Mouse (Mus musculus) limb, embryonic 10.5 days (tissue): ENCODE results near the gene Gm6465. TPM values are rescaled to one million over a fixed set of nuclear protein-coding genes. Genes with fewer than 3 reads are reported as not detected.
"Not testable (repeated sequence)": the region's sequence is repeated elsewhere in the genome, so short reads cannot be mapped to it uniquely, and the experiment has no call there.

Experiments used
- DNase-seq: peaks from one replicate; pipeline ENCODE4 v3.0.0-alpha.2; 2017; ENCODE audit warnings: low spot score
- H3K27ac ChIP-seq: fragments of 300-500 bp; sonication (generic); 2 replicates; pipeline ENCODE4 v1.5.1; 2016; ENCODE audit warnings: mild to moderate bottlenecking
- H3K27me3 ChIP-seq: fragments of 300-500 bp; sonication (generic); 2 replicates; pipeline ENCODE4 v1.6.1; 2016; ENCODE audit warnings: low read depth, mild to moderate bottlenecking; ENCODE audit not compliant: poor library complexity, severe bottlenecking
- H3K36me3 ChIP-seq: fragments of 300-500 bp; sonication (generic); 2 replicates; pipeline ENCODE4 v1.6.1; 2016; ENCODE audit warnings: mild to moderate bottlenecking, moderate library complexity
- H3K4me1 ChIP-seq: fragments of 300-500 bp; sonication (generic); 2 replicates; pipeline ENCODE4 v1.6.1; 2016
- H3K4me3 ChIP-seq: fragments of 300-500 bp; sonication (generic); 2 replicates; pipeline ENCODE4 v1.5.1; 2016; ENCODE audit warnings: mild to moderate bottlenecking, moderate library complexity
- H3K9me3 ChIP-seq: fragments of 300-500 bp; sonication (generic); replicated peaks from 2 replicates; pipeline ENCODE4 v1.6.1; 2016; ENCODE audit warnings: mild to moderate bottlenecking
- WGBS: fragments of 180-500 bp; shearing (Covaris S2); methylation state at CpG from one replicate; pipeline ENCODE4 v1.1.7; 2016; 5-methylcytosine and 5-hydroxymethylcytosine counted together
- polyA plus RNA-seq: library from polyadenylated mRNA; unstranded; fragments of >200 nt; fragmentation: Nextera tagmentation; extraction: Ambion mirVana; gene quantifications from 2 replicates; pipeline ENCODE4 v1.2.1, GENCODE M21; 2016

Gm6465 gene
- polyA plus RNA-seq = not detected in 2 replicates

GRCm38 (mm10) chr5:11845239-11845638 is at the start of gene Gm6465:
TSS of gene Gm6465 (plus strand) at chr5:11845539.
- DNase-seq, H3K27ac ChIP-seq, H3K27me3 ChIP-seq, H3K4me3 ChIP-seq, H3K9me3 ChIP-seq, H3K36me3 ChIP-seq, H3K4me1 ChIP-seq: not testable (repeated sequence)
- WGBS = 68% methylated on average over 2 of the region's 2 CpGs

GRCm38 (mm10) chr5:11845824-11846223 is 485 bp downstream of the Gm6465 start:
- H3K4me3 ChIP-seq, H3K9me3 ChIP-seq, H3K4me1 ChIP-seq, H3K36me3 ChIP-seq, H3K27me3 ChIP-seq, DNase-seq, H3K27ac ChIP-seq: not testable (repeated sequence)
- 77% methylated on average over 1 of the region's 1 CpGs for WGBS

- not testable (repeated sequence) for H3K4me3 ChIP-seq, H3K9me3 ChIP-seq, H3K36me3 ChIP-seq, DNase-seq, H3K27ac ChIP-seq, H3K4me1 ChIP-seq, H3K27me3 ChIP-seq
Observed at GRCm38 (mm10) chr5:11857909-11858308, 12.6 kb downstream of the Gm6465 start.

Other genes with a start within 250 kb of the Gm6465 start
- gene Gm8922, start 163.6 kb upstream of the Gm6465 start, polyA plus RNA-seq = not detected in 2 replicates
- not detected in 2 replicates for gene Gm8926, start 75.0 kb upstream of the Gm6465 start, polyA plus RNA-seq
- not detected in 2 replicates for gene 4933402N22Rik, start 72.5 kb downstream of the Gm6465 start, polyA plus RNA-seq